Mouse (Mus musculus): ENCODE measurements at regions not wholly inside any gene's neighbourhood (a gene's known extent, or its start where the extent isn't known, plus 50 kb on each side); places are given as distances from the start of the nearest gene placed in this dataset.
"Not testable (repeated sequence)": the region's sequence is repeated elsewhere in the genome, so short reads cannot be mapped to it uniquely, and the experiment has no call there.

- DNase-seq (ENCODE audit: low spot score): no peak
- ATAC-seq (replicated peaks; ENCODE audit: low FRiP score, low TSS enrichment, low read depth): no peak
- WGBS: 65% methylated on average over 3 of the region's 3 CpGs
- Histone ChIP-seq H3K4me1 (replicated peaks; ENCODE audit: control insufficient read depth, insufficient read depth, low read length) (no peaks in the 10 kb centered on the region), H3K9ac (ENCODE audit: low read length) (no peak overlapping the region), H3K4me3 (ENCODE audit: low read depth, low read length) (no peak overlapping the region), H3K36me3 (ENCODE audit: control insufficient read depth, insufficient read depth, low read length) (no peaks in the 10 kb centered on the region), H3K27ac (ENCODE audit: low read depth) (no peak overlapping the region), H3K4me2 (ENCODE audit: low read length) (no peak overlapping the region), H3K9me3 (ENCODE audit: control insufficient read depth, low read length) (no peaks in the 10 kb centered on the region), H3K27me3 (replicated peaks; ENCODE audit: control insufficient read depth, insufficient read depth, low read length) (no peaks in the 10 kb centered on the region)
Measured at GRCm38 (mm10) chr7:137963470-137964095, 433.9 kb downstream of the Tcerg1l start.

DNA sequence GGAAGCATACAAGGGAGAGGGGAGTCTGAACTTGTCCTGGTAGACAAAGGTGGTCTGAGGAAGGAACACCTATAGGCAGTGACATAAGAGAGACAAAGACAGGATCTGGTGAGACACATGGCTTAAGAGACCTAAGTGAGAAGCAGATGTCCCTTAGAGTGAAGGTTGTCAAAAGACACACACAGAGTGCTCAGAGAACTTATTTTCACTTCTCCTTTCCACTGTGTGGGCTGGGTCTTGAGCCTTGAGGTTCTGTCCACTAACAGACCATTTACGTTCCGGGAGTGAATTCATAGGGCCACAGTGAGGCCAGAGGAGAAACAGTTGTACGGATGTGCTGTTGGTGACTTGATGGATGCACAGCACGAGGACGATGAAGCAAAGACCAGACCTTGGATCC is 422.8 kb downstream of the Tcerg1l start:
- Histone ChIP-seq H3K27ac (ENCODE audit: low read depth) (no peak overlapping the region), H3K4me3 (ENCODE audit: low read depth, low read length) (no peak overlapping the region), H3K27me3 (replicated peaks; ENCODE audit: control insufficient read depth, insufficient read depth, low read length) (no peaks in the 10 kb centered on the region), H3K9me3 (ENCODE audit: control insufficient read depth, low read length) (no peaks in the 10 kb centered on the region), H3K4me1 (replicated peaks; ENCODE audit: control insufficient read depth, insufficient read depth, low read length) (no peaks in the 10 kb centered on the region), H3K36me3 (ENCODE audit: control insufficient read depth, insufficient read depth, low read length) (no peaks in the 10 kb centered on the region), H3K4me2 (ENCODE audit: low read length) (no peak overlapping the region), H3K9ac (ENCODE audit: low read length) (no peak overlapping the region)
- no peak for DNase-seq (ENCODE audit: low spot score)
- ATAC-seq (replicated peaks; ENCODE audit: low FRiP score, low TSS enrichment, low read depth): no peak
- 92% methylated on average over 5 of the region's 5 CpGs for WGBS

- no peak overlapping the region for H3K9ac ChIP-seq (ENCODE audit: low read length)
- ATAC-seq (replicated peaks; ENCODE audit: low FRiP score, low TSS enrichment, low read depth) (no peak), DNase-seq (ENCODE audit: low spot score) (no peak)
- no peak overlapping the region for H3K4me3 ChIP-seq (ENCODE audit: low read depth, low read length)
- no peaks in the 10 kb centered on the region for H3K36me3 ChIP-seq (ENCODE audit: control insufficient read depth, insufficient read depth, low read length)
- no peaks in the 10 kb centered on the region for H3K27me3 ChIP-seq (replicated peaks; ENCODE audit: control insufficient read depth, insufficient read depth, low read length)
- no peaks in the 10 kb centered on the region for H3K4me1 ChIP-seq (replicated peaks; ENCODE audit: control insufficient read depth, insufficient read depth, low read length)
- WGBS: 90% methylated on average over 1 of the region's 1 CpGs
- no peak overlapping the region for H3K4me2 ChIP-seq (ENCODE audit: low read length)
- no peak overlapping the region for H3K27ac ChIP-seq (ENCODE audit: low read depth)
- H3K9me3 ChIP-seq (ENCODE audit: control insufficient read depth, low read length): no peaks in the 10 kb centered on the region
Measured at GRCm38 (mm10) chr7:137977527-137977926, 420.0 kb downstream of the Tcerg1l start.

DNA sequence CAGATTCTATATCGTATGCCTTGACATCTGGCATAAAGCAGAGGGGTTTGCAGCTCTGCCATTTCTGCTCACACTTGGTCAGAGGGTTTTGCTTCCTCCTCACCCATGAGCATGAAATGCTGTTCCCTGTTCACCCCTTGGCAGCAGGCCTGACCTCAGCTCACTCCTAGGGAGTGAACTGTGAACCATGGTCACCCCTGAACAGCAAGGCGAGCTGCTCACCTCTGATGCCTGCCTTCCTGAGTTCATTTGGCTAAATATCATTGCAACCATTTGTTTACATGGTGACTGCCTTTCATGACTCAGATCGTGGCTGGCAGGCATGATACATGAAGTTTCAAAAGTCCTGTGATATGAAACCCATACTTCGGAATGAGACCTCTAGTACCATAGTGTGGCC is 418.2 kb downstream of the Tcerg1l start:
- no peaks in the 10 kb centered on the region for H3K27me3 ChIP-seq (replicated peaks; ENCODE audit: control insufficient read depth, insufficient read depth, low read length)
- DNase-seq (ENCODE audit: low spot score) (no peak), ATAC-seq (replicated peaks; ENCODE audit: low FRiP score, low TSS enrichment, low read depth) (no peak)
- H3K27ac ChIP-seq (ENCODE audit: low read depth): no peak overlapping the region
- H3K4me2 ChIP-seq (ENCODE audit: low read length): no peak overlapping the region
- no peak overlapping the region for H3K9ac ChIP-seq (ENCODE audit: low read length)
- WGBS: 76% methylated on average over 4 of the region's 4 CpGs
- no peak overlapping the region for H3K4me3 ChIP-seq (ENCODE audit: low read depth, low read length)
- H3K9me3 ChIP-seq (ENCODE audit: control insufficient read depth, low read length): no peaks in the 10 kb centered on the region
- H3K4me1 ChIP-seq (replicated peaks; ENCODE audit: control insufficient read depth, insufficient read depth, low read length): no peaks in the 10 kb centered on the region
- no peaks in the 10 kb centered on the region for H3K36me3 ChIP-seq (ENCODE audit: control insufficient read depth, insufficient read depth, low read length)

- Histone ChIP-seq H3K4me1 (replicated peaks; ENCODE audit: control insufficient read depth, insufficient read depth, low read length) (no peaks in the 10 kb centered on the region), H3K4me3 (ENCODE audit: low read depth, low read length) (no peak overlapping the region), H3K27me3 (replicated peaks; ENCODE audit: control insufficient read depth, insufficient read depth, low read length) (no peaks in the 10 kb centered on the region), H3K9me3 (ENCODE audit: control insufficient read depth, low read length) (no peaks in the 10 kb centered on the region), H3K36me3 (ENCODE audit: control insufficient read depth, insufficient read depth, low read length) (no peaks in the 10 kb centered on the region), H3K27ac (ENCODE audit: low read depth) (no peak overlapping the region), H3K4me2 (ENCODE audit: low read length) (no peak overlapping the region), H3K9ac (ENCODE audit: low read length) (no peak overlapping the region)
- no peak for ATAC-seq (replicated peaks; ENCODE audit: low FRiP score, low TSS enrichment, low read depth)
- 37% methylated on average over 3 of the region's 3 CpGs for WGBS
- no peak for DNase-seq (ENCODE audit: low spot score)
Measured at GRCm38 (mm10) chr7:138005806-138006205, 391.7 kb downstream of the Tcerg1l start.

DNA sequence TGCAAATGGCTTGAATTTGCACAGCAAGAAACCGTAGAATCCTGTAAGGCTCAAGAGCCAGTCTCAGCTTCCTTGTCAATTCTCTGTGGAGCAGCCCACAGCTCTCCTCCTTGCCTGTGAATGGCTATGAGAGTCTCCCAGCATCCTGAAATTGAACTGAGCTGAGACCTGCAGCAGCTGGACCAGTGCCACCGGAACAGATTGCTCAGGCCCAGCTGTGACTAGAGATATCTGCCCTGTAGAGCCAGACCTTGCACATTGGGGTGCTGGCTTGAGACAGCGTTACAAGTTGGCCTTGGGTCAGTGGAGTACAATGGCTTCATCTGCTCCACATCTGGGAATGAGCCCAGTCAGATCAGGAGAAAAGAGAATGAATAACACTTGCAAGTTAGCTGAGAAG is 390.6 kb downstream of the Tcerg1l start:
- Histone ChIP-seq H3K9ac (ENCODE audit: low read length) (no peak overlapping the region), H3K27me3 (replicated peaks; ENCODE audit: control insufficient read depth, insufficient read depth, low read length) (no peaks in the 10 kb centered on the region), H3K27ac (ENCODE audit: low read depth) (no peak overlapping the region), H3K4me1 (replicated peaks; ENCODE audit: control insufficient read depth, insufficient read depth, low read length) (no peaks in the 10 kb centered on the region), H3K9me3 (ENCODE audit: control insufficient read depth, low read length) (no peaks in the 10 kb centered on the region), H3K36me3 (ENCODE audit: control insufficient read depth, insufficient read depth, low read length) (no peaks in the 10 kb centered on the region), H3K4me2 (ENCODE audit: low read length) (no peak overlapping the region), H3K4me3 (ENCODE audit: low read depth, low read length) (no peak overlapping the region)
- ATAC-seq (replicated peaks; ENCODE audit: low FRiP score, low TSS enrichment, low read depth): no peak
- 76% methylated on average over 3 of the region's 3 CpGs for WGBS
- no peak for DNase-seq (ENCODE audit: low spot score)

- 46% methylated on average over 3 of the region's 3 CpGs for WGBS
Measured at GRCm38 (mm10) chr7:138008601-138009000, 388.9 kb downstream of the Tcerg1l start.

GRCm38 (mm10) chr7:138024021-138024420 is 373.5 kb downstream of the Tcerg1l start:
- not testable (repeated sequence) for H3K9ac ChIP-seq (ENCODE audit: low read length); H3K4me2 ChIP-seq (ENCODE audit: low read length); H3K9me3 ChIP-seq (ENCODE audit: control insufficient read depth, low read length); ATAC-seq (replicated peaks; ENCODE audit: low FRiP score, low TSS enrichment, low read depth); DNase-seq (ENCODE audit: low spot score); H3K27me3 ChIP-seq (replicated peaks; ENCODE audit: control insufficient read depth, insufficient read depth, low read length); H3K36me3 ChIP-seq (ENCODE audit: control insufficient read depth, insufficient read depth, low read length); H3K27ac ChIP-seq (ENCODE audit: low read depth); H3K4me1 ChIP-seq (replicated peaks; ENCODE audit: control insufficient read depth, insufficient read depth, low read length); H3K4me3 ChIP-seq (ENCODE audit: low read depth, low read length)
- 97% methylated on average over 1 of the region's 1 CpGs for WGBS

More at GRCm38 (mm10) chr7:138008601-138009000, 388.9 kb downstream of the Tcerg1l start:
- Histone ChIP-seq H3K9me3 (ENCODE audit: control insufficient read depth, low read length) (no peaks in the 10 kb centered on the region), H3K4me2 (ENCODE audit: low read length) (no peak overlapping the region), H3K4me1 (replicated peaks; ENCODE audit: control insufficient read depth, insufficient read depth, low read length) (no peaks in the 10 kb centered on the region), H3K27me3 (replicated peaks; ENCODE audit: control insufficient read depth, insufficient read depth, low read length) (no peaks in the 10 kb centered on the region), H3K27ac (ENCODE audit: low read depth) (no peak overlapping the region), H3K4me3 (ENCODE audit: low read depth, low read length) (no peak overlapping the region), H3K9ac (ENCODE audit: low read length) (no peak overlapping the region), H3K36me3 (ENCODE audit: control insufficient read depth, insufficient read depth, low read length) (no peaks in the 10 kb centered on the region)
- ATAC-seq (replicated peaks; ENCODE audit: low FRiP score, low TSS enrichment, low read depth): no peak
- DNase-seq (ENCODE audit: low spot score): no peak

- no peaks in the 10 kb centered on the region for H3K36me3 ChIP-seq (ENCODE audit: control insufficient read depth, insufficient read depth, low read length)
- no peaks in the 10 kb centered on the region for H3K27me3 ChIP-seq (replicated peaks; ENCODE audit: control insufficient read depth, insufficient read depth, low read length)
- no peak for ATAC-seq (replicated peaks; ENCODE audit: low FRiP score, low TSS enrichment, low read depth)
- no peak for DNase-seq (ENCODE audit: low spot score)
- H3K4me2 ChIP-seq (ENCODE audit: low read length): no peak overlapping the region
- WGBS: 29% methylated on average over 2 of the region's 2 CpGs
- H3K4me3 ChIP-seq (ENCODE audit: low read depth, low read length): no peak overlapping the region
- H3K27ac ChIP-seq (ENCODE audit: low read depth): no peak overlapping the region
- no peaks in the 10 kb centered on the region for H3K4me1 ChIP-seq (replicated peaks; ENCODE audit: control insufficient read depth, insufficient read depth, low read length)
- H3K9me3 ChIP-seq (ENCODE audit: control insufficient read depth, low read length): no peaks in the 10 kb centered on the region
- no peak overlapping the region for H3K9ac ChIP-seq (ENCODE audit: low read length)
Measured at GRCm38 (mm10) chr7:138051696-138052095, 345.8 kb downstream of the Tcerg1l start.

Data from intestine, embryonic 14.5 days (tissue).